Mouse (Mus musculus): Measurements from ENCODE around the gene Snx1. TPM values are rescaled to one million over a fixed set of nuclear protein-coding genes. Genes with fewer than 3 reads are reported as not detected.

Gene Snx1
- polyA plus RNA-seq, 1 experiment from 2014 or later: 136 TPM

DNA sequence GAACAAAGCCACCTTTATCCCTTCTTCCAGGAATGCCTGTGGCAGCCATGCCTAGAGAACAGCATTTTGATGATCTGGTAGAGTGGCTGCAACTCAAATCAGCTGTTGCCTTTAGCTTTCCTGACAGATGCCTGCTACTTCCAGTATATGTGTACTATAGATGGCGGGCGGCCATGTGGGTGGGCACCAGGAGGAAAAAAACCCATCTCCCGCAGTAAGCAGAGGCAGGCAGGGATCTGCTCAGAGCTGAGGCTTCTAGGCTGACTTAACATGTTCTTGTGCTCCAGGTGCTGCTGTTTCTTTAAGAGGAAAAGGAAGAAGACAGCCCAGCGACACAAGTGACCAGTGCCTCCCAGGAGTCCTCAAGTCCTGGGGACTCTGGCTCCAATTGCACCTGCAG is 87.1 kb downstream of the Snx1 start:
- Histone ChIP-seq H3K4me2 (replicated peaks) (no peak overlapping the region), H3K9ac (replicated peaks) (no peak overlapping the region), H3K4me1 (no peaks in the 10 kb centered on the region), H3K27ac (replicated peaks) (no peak overlapping the region), H3K9me3 (no peaks in the 10 kb centered on the region), H3K27me3 (no peaks in the 10 kb centered on the region), H3K4me3 (no peak overlapping the region), H3K36me3 (peaks cover 19% of the 10 kb centered on the region)
- WGBS: 89% methylated on average over 4 of the region's 4 CpGs
- ATAC-seq (ENCODE audit: low FRiP score, low read depth): no peak

DNA sequence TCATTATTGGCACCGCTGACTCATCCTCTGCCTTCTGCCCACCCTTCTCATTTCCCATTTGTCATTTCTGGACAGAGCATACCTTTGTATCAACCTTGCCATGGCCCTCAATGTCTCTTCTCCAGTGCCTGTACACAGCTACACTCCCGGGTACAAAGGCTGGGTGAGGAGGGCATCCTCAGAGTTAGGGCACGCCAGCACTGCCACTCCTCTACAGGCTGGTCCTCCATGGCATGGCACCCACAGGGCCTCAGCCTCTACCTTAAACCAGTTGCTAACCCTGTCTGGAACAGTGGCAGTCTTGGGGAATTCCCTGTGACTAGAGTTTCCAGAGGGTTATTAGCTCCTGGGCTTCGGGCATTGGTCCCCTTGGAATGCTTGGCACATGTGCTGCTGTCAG is 87.8 kb downstream of the Snx1 start:
- H3K9ac ChIP-seq (replicated peaks): no peak overlapping the region
- peaks cover 19% of the 10 kb centered on the region for H3K36me3 ChIP-seq
- no peak overlapping the region for H3K27ac ChIP-seq (replicated peaks)
- H3K4me2 ChIP-seq (replicated peaks): no peak overlapping the region
- no peaks in the 10 kb centered on the region for H3K4me1 ChIP-seq
- no peaks in the 10 kb centered on the region for H3K9me3 ChIP-seq
- ATAC-seq (ENCODE audit: low FRiP score, low read depth): no peak
- no peak overlapping the region for H3K4me3 ChIP-seq
- WGBS: 95% methylated on average over 4 of the region's 4 CpGs
- no peaks in the 10 kb centered on the region for H3K27me3 ChIP-seq

Other genes with a start within 250 kb of the Snx1 start
- gene Pclaf, start 236.3 kb downstream of the Snx1 start, polyA plus RNA-seq (2016; fragmentation: Nextera tagmentation; extraction: Ambion mirVana): 155 and 160 TPM in 2 replicates
- 36.7 and 39.0 TPM in 2 replicates for gene Trip4, start 217.8 kb downstream of the Snx1 start, polyA plus RNA-seq (2016; fragmentation: Nextera tagmentation; extraction: Ambion mirVana)
- gene Csnk1g1, start 217.7 kb downstream of the Snx1 start, polyA plus RNA-seq (2016; fragmentation: Nextera tagmentation; extraction: Ambion mirVana): 24.1 and 27.6 TPM in 2 replicates
- gene Ppib, start 66.4 kb downstream of the Snx1 start, polyA plus RNA-seq (2016; fragmentation: Nextera tagmentation; extraction: Ambion mirVana): 376 and 416 TPM in 2 replicates
- gene Snx22, start 56.9 kb downstream of the Snx1 start, polyA plus RNA-seq (2016; fragmentation: Nextera tagmentation; extraction: Ambion mirVana): 3.5 and 5.2 TPM in 2 replicates
- 126 and 133 TPM in 2 replicates for gene Ciao2a, start within 50 bp of the Snx1 start, polyA plus RNA-seq (2016; fragmentation: Nextera tagmentation; extraction: Ambion mirVana)
- gene Dapk2, start 31.6 kb upstream of the Snx1 start, polyA plus RNA-seq (2016; fragmentation: Nextera tagmentation; extraction: Ambion mirVana): 3.7 and 4.3 TPM in 2 replicates
- gene Herc1, start 223.9 kb upstream of the Snx1 start, polyA plus RNA-seq (2016; fragmentation: Nextera tagmentation; extraction: Ambion mirVana): 49.4 and 53.9 TPM in 2 replicates

All from midbrain, embryonic 12.5 days (tissue).